Mouse (Mus musculus): ENCODE results near the gene Scnn1b. TPM values are rescaled to one million over a fixed set of nuclear protein-coding genes. Genes with fewer than 3 reads are reported as not detected.

Scnn1b gene
- total and polyA plus RNA-seq, 2 experiments from 2014 or later, result 0.54 to 0.67 TPM

- Histone ChIP-seq H3K4me3 (ENCODE audit: low read depth, low read length) (no peak overlapping the region), H3K4me1 (ENCODE audit: insufficient read depth) (no peaks in the 10 kb centered on the region), H3K9me3 (ENCODE audit: low read length) (no peaks in the 10 kb centered on the region), H3K36me3 (ENCODE audit: insufficient read depth) (peaks cover 4% of the 10 kb centered on the region; the same call in 1 of the 2 replicates), H3K27ac (ENCODE audit: low read depth, low read length) (no peak overlapping the region), H3K9ac (no peak overlapping the region), H3K27me3 (ENCODE audit: insufficient read depth, low read length) (no peaks in the 10 kb centered on the region), H3K4me2 (ENCODE audit: low read depth) (no peak overlapping the region)
- 80% methylated on average over 12 of the region's 12 CpGs for WGBS
- ATAC-seq (no peak), DNase-seq (no peak)
- no peak for TF ChIP-seq CTCF (IDR thresholded peaks at IDR 0.05; ENCODE audit: low read depth)
Observed at GRCm38 (mm10) chr7:121935906-121936794, 71.3 kb downstream of the Scnn1b start.

GRCm38 (mm10) chr7:121936861-121937630, 72.2 kb downstream of the Scnn1b start:
- H3K4me2 ChIP-seq (ENCODE audit: low read depth), result no peak overlapping the region
- no peaks in the 10 kb centered on the region for H3K27me3 ChIP-seq (ENCODE audit: insufficient read depth, low read length)
- 0 out of 2 replicates have a peak overlapping the region, but pooled peaks have one; percentile 29 for H3K27ac ChIP-seq (ENCODE audit: low read depth, low read length)
- WGBS, result 52% methylated on average over 14 of the region's 14 CpGs
- no peak overlapping the region for H3K4me3 ChIP-seq (ENCODE audit: low read depth, low read length)
- peaks cover 4% of the 10 kb centered on the region; the same call in 1 of the 2 replicates for H3K36me3 ChIP-seq (ENCODE audit: insufficient read depth)
- peak; percentile 40; the same call in 1 of the 2 replicates for ATAC-seq
- no peaks in the 10 kb centered on the region for H3K4me1 ChIP-seq (ENCODE audit: insufficient read depth)
- no peak for DNase-seq
- H3K9me3 ChIP-seq (ENCODE audit: low read length), result no peaks in the 10 kb centered on the region
- TF ChIP-seq CTCF (IDR thresholded peaks at IDR 0.05; ENCODE audit: low read depth), result no peak
- no peak overlapping the region for H3K9ac ChIP-seq

- Histone ChIP-seq H3K9me3 (ENCODE audit: low read length) (no peaks in the 10 kb centered on the region), H3K36me3 (ENCODE audit: insufficient read depth) (peaks cover 4% of the 10 kb centered on the region; the same call in 1 of the 2 replicates), H3K4me1 (ENCODE audit: insufficient read depth) (no peaks in the 10 kb centered on the region), H3K4me2 (ENCODE audit: low read depth) (no peak overlapping the region), H3K9ac (no peak overlapping the region), H3K27ac (ENCODE audit: low read depth, low read length) (no peak overlapping the region), H3K27me3 (ENCODE audit: insufficient read depth, low read length) (no peaks in the 10 kb centered on the region), H3K4me3 (ENCODE audit: low read depth, low read length) (no peak overlapping the region)
- no peak for TF ChIP-seq CTCF (IDR thresholded peaks at IDR 0.05; ENCODE audit: low read depth)
- DNase-seq (peak; percentile 17), ATAC-seq (no peak)
- WGBS, result 66% methylated on average over 8 of the region's 8 CpGs
Observed at GRCm38 (mm10) chr7:121938124-121938891, 73.5 kb downstream of the Scnn1b start.

- Histone ChIP-seq H3K27ac (ENCODE audit: low read depth, low read length) (0 out of 2 replicates have a peak overlapping the region, but pooled peaks have one; percentile 2), H3K9ac (no peak overlapping the region), H3K4me2 (ENCODE audit: low read depth) (no peak overlapping the region), H3K4me3 (ENCODE audit: low read depth, low read length) (no peak overlapping the region), H3K27me3 (ENCODE audit: insufficient read depth, low read length) (no peaks in the 10 kb centered on the region), H3K36me3 (ENCODE audit: insufficient read depth) (peaks cover 8% of the 10 kb centered on the region; the same call in 1 of the 2 replicates), H3K4me1 (ENCODE audit: insufficient read depth) (no peaks in the 10 kb centered on the region), H3K9me3 (ENCODE audit: low read length) (no peaks in the 10 kb centered on the region)
- DNase-seq, result no peak
- ATAC-seq, result no peak
- WGBS, result 48% methylated on average over 6 of the region's 6 CpGs
- no peak for TF ChIP-seq CTCF (IDR thresholded peaks at IDR 0.05; ENCODE audit: low read depth)
Observed at GRCm38 (mm10) chr7:121939244-121939643, 74.4 kb downstream of the Scnn1b start.

GRCm38 (mm10) chr7:121939729-121940128, 74.9 kb downstream of the Scnn1b start:
- Histone ChIP-seq H3K36me3 (ENCODE audit: insufficient read depth) (peaks cover 8% of the 10 kb centered on the region; the same call in 1 of the 2 replicates), H3K9me3 (ENCODE audit: low read length) (no peaks in the 10 kb centered on the region), H3K27me3 (ENCODE audit: insufficient read depth, low read length) (no peaks in the 10 kb centered on the region), H3K9ac (no peak overlapping the region), H3K27ac (ENCODE audit: low read depth, low read length) (0 out of 2 replicates have a peak overlapping the region, but pooled peaks have one; percentile 2), H3K4me1 (ENCODE audit: insufficient read depth) (no peaks in the 10 kb centered on the region), H3K4me2 (ENCODE audit: low read depth) (no peak overlapping the region), H3K4me3 (ENCODE audit: low read depth, low read length) (no peak overlapping the region)
- 31% methylated on average over 4 of the region's 4 CpGs for WGBS
- DNase-seq (peak; percentile 81), ATAC-seq (peak; percentile 91)
- 0 out of 2 replicates have a peak, but pooled peaks have one; percentile 11 for TF ChIP-seq CTCF (IDR thresholded peaks at IDR 0.05; ENCODE audit: low read depth)

GRCm38 (mm10) chr7:121941016-121941415, 76.2 kb downstream of the Scnn1b start:
- no peak overlapping the region for H3K4me2 ChIP-seq (ENCODE audit: low read depth)
- H3K9ac ChIP-seq, result no peak overlapping the region
- H3K4me1 ChIP-seq (ENCODE audit: insufficient read depth), result no peaks in the 10 kb centered on the region
- no peak for ATAC-seq
- no peak overlapping the region for H3K27ac ChIP-seq (ENCODE audit: low read depth, low read length)
- no peaks in the 10 kb centered on the region for H3K27me3 ChIP-seq (ENCODE audit: insufficient read depth, low read length)
- peaks cover 4% of the 10 kb centered on the region; the same call in 1 of the 2 replicates for H3K36me3 ChIP-seq (ENCODE audit: insufficient read depth)
- WGBS, result 79% methylated on average over 3 of the region's 3 CpGs
- no peak for TF ChIP-seq CTCF (IDR thresholded peaks at IDR 0.05; ENCODE audit: low read depth)
- H3K4me3 ChIP-seq (ENCODE audit: low read depth, low read length), result no peak overlapping the region
- no peak for DNase-seq
- no peaks in the 10 kb centered on the region for H3K9me3 ChIP-seq (ENCODE audit: low read length)

All from forebrain, postnatal 0 days (tissue).